Mouse (Mus musculus) limb, embryonic 14.5 days (tissue): ENCODE data around the gene Ebf1. TPM values are rescaled to one million over a fixed set of nuclear protein-coding genes. Genes with fewer than 3 reads are reported as not detected.

Experiments
- ATAC-seq: fragments of 200-750 bp; cut with Nextera tagmentation; 2 replicates; pipeline ENCODE4 v1.8.0; 2017; ENCODE audit warnings: low read depth, moderate number of reproducible peaks, moderate TSS enrichment; ENCODE audit not compliant: low FRiP score
- DNase-seq: peaks from one replicate; pipeline ENCODE4 v3.0.0-alpha.2; 2015; ENCODE audit warnings: low spot score
- H3K27ac ChIP-seq: fragments of 300-500 bp; sonication (generic); replicated peaks from 2 replicates; pipeline ENCODE4 v1.5.1; 2014; ENCODE audit warnings: low read depth, mild to moderate bottlenecking, low read length, moderate library complexity, mixed read lengths
- H3K27me3 ChIP-seq: fragments of 300-500 bp; sonication (generic); 2 replicates; pipeline ENCODE4 v1.6.1; 2014; ENCODE audit warnings: low read length, mixed read lengths; ENCODE audit not compliant: control insufficient read depth, insufficient read depth
- H3K36me3 ChIP-seq: fragments of 300-500 bp; sonication (generic); 2 replicates; pipeline ENCODE4 v1.6.1; 2014; ENCODE audit warnings: mild to moderate bottlenecking, low read length, moderate library complexity, mixed read lengths; ENCODE audit not compliant: control insufficient read depth, insufficient read depth
- H3K4me1 ChIP-seq: fragments of 300-500 bp; sonication (generic); 2 replicates; pipeline ENCODE4 v1.6.1; 2014; ENCODE audit warnings: antibody characterized with exemption, low read length, mixed read lengths; ENCODE audit not compliant: control insufficient read depth, insufficient read depth
- H3K4me2 ChIP-seq: fragments of 300-500 bp; sonication (generic); replicated peaks from 2 replicates; pipeline ENCODE4 v1.6.1; 2014; ENCODE audit warnings: low read depth, mild to moderate bottlenecking, low read length, moderate library complexity; ENCODE audit not compliant: severe bottlenecking
- H3K4me3 ChIP-seq: fragments of 300-500 bp; sonication (generic); replicated peaks from 2 replicates; pipeline ENCODE4 v1.5.1; 2014; ENCODE audit warnings: low read length
- H3K9ac ChIP-seq: fragments of 300-500 bp; sonication (generic); 2 replicates; pipeline ENCODE4 v1.6.1; 2014; ENCODE audit warnings: mild to moderate bottlenecking, low read depth, low read length, moderate library complexity; ENCODE audit not compliant: severe bottlenecking
- H3K9me3 ChIP-seq: fragments of 300-500 bp; sonication (generic); 2 replicates; pipeline ENCODE4 v1.6.1; 2016; ENCODE audit warnings: low read length; ENCODE audit not compliant: control insufficient read depth
- POLR2A ChIP-seq: fragments of 200-500 bp; IDR thresholded peaks from 2 replicates; pipeline ENCODE4 v1.8.0; 2012; ENCODE audit warnings: inconsistent platforms, mild to moderate bottlenecking, moderate library complexity, borderline replicate concordance; ENCODE audit not compliant: insufficient read depth, insufficient read length; ENCODE audit errors: extremely low read depth
- WGBS: fragments of 180-500 bp; shearing (Covaris S2); extraction: QIAGEN DNeasy Blood & Tissue Kit; methylation state at CpG from one replicate; pipeline ENCODE4 v1.1.7; 2014; 5-methylcytosine and 5-hydroxymethylcytosine counted together
- polyA plus RNA-seq, 2 experiments: library from polyadenylated mRNA; depleted of rRNA in 1 of 2; stranded (reverse) in 1 of 2; unstranded in 1 of 2; fragments of >200 nt; fragmentation: Nextera tagmentation in 1 of 2; extraction: Ambion mirVana in 1 of 2; gene quantifications; 2 replicates each; pipeline versions ENCODE4 v1.2.1 to v1.2.3; 2012 to 2014

Ebf1 gene
- polyA plus RNA-seq, 2 experiments = 42.9 to 71.4 TPM

- ATAC-seq = no peak
- DNase-seq = no peak
- Histone ChIP-seq H3K27ac (no peak overlapping the region), H3K27me3 (no peaks in the 10 kb centered on the region), H3K4me3 (no peak overlapping the region), H3K36me3 (no peaks in the 10 kb centered on the region), H3K4me2 (no peak overlapping the region), H3K4me1 (no peaks in the 10 kb centered on the region), H3K9ac (no peak overlapping the region), H3K9me3 (no peaks in the 10 kb centered on the region)
- TF ChIP-seq POLR2A = no peak
- 55% methylated on average over 11 of the region's 11 CpGs for WGBS
These were observed 154.0 kb downstream of the Ebf1 start for GRCm38 (mm10) chr11:44770989-44771564.

DNA sequence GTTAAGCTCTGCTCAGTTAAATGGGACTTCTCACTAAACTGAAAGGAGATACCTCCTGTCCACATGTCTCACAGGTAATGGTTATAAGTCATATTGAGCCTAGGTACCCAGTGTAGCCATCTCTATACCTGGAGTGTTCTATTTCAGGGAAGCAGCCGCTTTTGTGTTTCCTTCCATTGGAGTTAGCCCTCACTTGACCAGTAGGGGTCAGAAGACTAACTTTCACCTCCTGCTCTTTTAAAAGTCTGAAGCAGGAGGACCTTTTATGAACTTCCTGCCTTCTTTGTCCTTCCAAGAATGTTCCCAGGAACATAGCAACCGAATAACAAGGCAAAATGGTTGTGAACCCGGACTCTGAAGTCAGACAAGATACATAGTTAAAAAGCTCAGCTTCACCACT, 157.3 kb downstream of the Ebf1 start:
- no peak overlapping the region for H3K4me2 ChIP-seq
- no peak for TF ChIP-seq POLR2A
- no peaks in the 10 kb centered on the region for H3K9me3 ChIP-seq
- no peak overlapping the region for H3K4me3 ChIP-seq
- no peak for DNase-seq
- no peak overlapping the region for H3K9ac ChIP-seq
- no peaks in the 10 kb centered on the region for H3K36me3 ChIP-seq
- H3K27ac ChIP-seq = no peak overlapping the region
- no peaks in the 10 kb centered on the region for H3K27me3 ChIP-seq
- H3K4me1 ChIP-seq = peaks cover 5% of the 10 kb centered on the region
- 75% methylated on average over 3 of the region's 3 CpGs for WGBS
- ATAC-seq = no peak

DNA sequence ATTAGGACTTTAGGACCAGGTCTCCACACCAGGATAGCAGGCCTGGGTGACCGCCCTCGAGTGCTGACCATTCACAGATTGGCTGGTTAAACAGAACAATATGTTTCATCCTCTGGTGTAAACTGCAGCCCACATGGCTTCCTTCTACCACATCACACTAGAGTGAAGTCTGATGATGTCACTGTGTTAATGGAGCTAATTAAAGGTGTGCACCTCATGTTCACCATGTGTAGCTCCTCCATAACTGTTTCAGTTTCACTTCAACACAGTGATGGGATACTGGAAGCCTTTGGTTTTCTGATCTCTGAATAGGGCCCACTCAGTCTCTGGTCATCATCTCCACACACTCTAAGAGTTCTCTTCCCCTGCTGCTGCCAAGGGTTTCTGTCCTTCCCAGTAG, 158.4 kb downstream of the Ebf1 start:
- no peak overlapping the region for H3K27ac ChIP-seq
- no peak for TF ChIP-seq POLR2A
- no peaks in the 10 kb centered on the region for H3K36me3 ChIP-seq
- ATAC-seq (no peak), DNase-seq (no peak)
- H3K4me2 ChIP-seq = no peak overlapping the region
- H3K9me3 ChIP-seq = no peaks in the 10 kb centered on the region
- H3K4me3 ChIP-seq = no peak overlapping the region
- peaks cover 5% of the 10 kb centered on the region for H3K4me1 ChIP-seq
- WGBS = 73% methylated on average over 2 of the region's 2 CpGs
- no peaks in the 10 kb centered on the region for H3K27me3 ChIP-seq
- H3K9ac ChIP-seq = no peak overlapping the region

DNA sequence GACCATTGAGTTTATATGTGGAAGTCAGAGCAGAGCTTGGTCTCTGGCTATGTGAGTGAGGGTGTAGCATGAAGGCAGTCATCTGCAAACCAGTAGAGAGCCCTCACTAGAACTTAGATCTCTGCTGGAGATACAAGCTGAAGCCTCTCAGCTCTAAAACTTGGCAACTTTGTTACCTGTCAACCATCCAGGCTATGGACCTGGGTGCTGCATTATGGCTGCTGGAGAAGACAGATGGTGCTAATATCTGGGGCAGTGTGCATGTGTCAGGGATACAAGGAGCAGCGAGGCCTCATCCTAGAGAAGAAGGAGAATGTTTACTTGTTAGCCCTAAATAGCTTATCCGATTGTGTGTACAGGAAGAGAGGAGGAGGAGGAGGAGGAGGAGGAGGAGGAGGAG, 159.4 kb downstream of the Ebf1 start:
- no peaks in the 10 kb centered on the region for H3K36me3 ChIP-seq
- TF ChIP-seq POLR2A = no peak
- H3K4me2 ChIP-seq = no peak overlapping the region
- ATAC-seq (no peak), DNase-seq (no peak)
- no peaks in the 10 kb centered on the region for H3K9me3 ChIP-seq
- no peak overlapping the region for H3K27ac ChIP-seq
- peaks cover 5% of the 10 kb centered on the region for H3K4me1 ChIP-seq
- WGBS = 81% methylated on average over 2 of the region's 2 CpGs
- H3K9ac ChIP-seq = no peak overlapping the region
- no peak overlapping the region for H3K4me3 ChIP-seq
- no peaks in the 10 kb centered on the region for H3K27me3 ChIP-seq

- H3K9ac ChIP-seq = no peak overlapping the region
- H3K27me3 ChIP-seq = no peaks in the 10 kb centered on the region
- no peak for DNase-seq
- peaks cover 5% of the 10 kb centered on the region for H3K4me1 ChIP-seq
- 56% methylated on average over 16 of the region's 16 CpGs for WGBS
- H3K4me3 ChIP-seq = no peak overlapping the region
- H3K36me3 ChIP-seq = no peaks in the 10 kb centered on the region
- no peaks in the 10 kb centered on the region for H3K9me3 ChIP-seq
- TF ChIP-seq POLR2A = no peak
- no peak overlapping the region for H3K4me2 ChIP-seq
- no peak overlapping the region for H3K27ac ChIP-seq
- ATAC-seq = no peak
These were observed 160.5 kb downstream of the Ebf1 start for GRCm38 (mm10) chr11:44777331-44778310.
